Mouse (Mus musculus) liver, adult (tissue): ENCODE results near the gene Grm2.

ENCODE experiments used
- GATA4 ChIP-seq: IDR thresholded peaks from 2 replicates; pipeline ENCODE4 v1.6.1; 2014; ENCODE audit warnings: mild to moderate bottlenecking, low read length; ENCODE audit not compliant: insufficient replicate concordance

Grm2 gene

GRCm38 (mm10) chr9:106616306-106616705, 39.6 kb downstream of the Grm2 start:
- TF ChIP-seq GATA4, result no peak

GRCm38 (mm10) chr9:106614616-106615015, 41.3 kb downstream of the Grm2 start:
- no peak for TF ChIP-seq GATA4

DNA sequence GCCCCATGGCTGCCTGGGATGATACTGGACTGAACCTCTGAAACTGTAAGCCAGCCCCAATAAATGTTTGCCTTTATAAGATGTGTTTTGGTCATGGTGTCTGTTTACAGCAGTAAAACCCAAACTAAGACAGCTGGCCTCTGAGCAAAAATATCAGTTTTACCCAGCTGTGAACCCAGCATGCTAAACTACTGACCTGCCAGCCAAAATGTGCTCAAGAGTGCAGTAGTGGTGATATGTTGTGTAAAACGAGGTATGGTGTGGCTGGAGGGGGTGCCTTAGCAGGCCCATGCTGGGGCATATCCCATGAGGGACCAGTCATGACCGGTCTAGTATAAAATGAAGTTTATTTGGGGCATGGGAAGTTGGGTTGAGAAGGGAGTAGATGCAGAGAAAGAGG, 41.9 kb downstream of the Grm2 start:
- TF ChIP-seq GATA4, result no peak

GRCm38 (mm10) chr9:106610727-106611126, 45.2 kb downstream of the Grm2 start:
- no peak for TF ChIP-seq GATA4

DNA sequence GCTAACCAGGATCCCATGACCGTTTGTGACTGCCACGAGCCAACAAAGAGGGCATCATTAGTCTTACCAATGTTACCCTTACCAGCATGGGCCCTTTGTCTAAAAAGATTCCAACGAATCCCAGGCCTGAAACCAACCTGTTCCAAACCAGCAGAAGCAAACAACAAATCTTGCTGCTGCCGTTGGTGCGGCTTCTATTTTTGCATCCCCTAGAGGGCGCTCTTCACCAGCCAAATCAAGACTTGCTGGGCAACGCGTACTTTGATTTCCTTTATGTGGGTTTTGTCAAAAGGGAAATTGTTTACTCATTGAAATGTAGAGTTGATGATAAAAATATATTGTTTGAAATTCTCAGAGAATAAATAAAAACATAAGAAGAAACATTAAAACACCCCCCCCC, 55.3 kb downstream of the Grm2 start:
- no peak for TF ChIP-seq GATA4

DNA sequence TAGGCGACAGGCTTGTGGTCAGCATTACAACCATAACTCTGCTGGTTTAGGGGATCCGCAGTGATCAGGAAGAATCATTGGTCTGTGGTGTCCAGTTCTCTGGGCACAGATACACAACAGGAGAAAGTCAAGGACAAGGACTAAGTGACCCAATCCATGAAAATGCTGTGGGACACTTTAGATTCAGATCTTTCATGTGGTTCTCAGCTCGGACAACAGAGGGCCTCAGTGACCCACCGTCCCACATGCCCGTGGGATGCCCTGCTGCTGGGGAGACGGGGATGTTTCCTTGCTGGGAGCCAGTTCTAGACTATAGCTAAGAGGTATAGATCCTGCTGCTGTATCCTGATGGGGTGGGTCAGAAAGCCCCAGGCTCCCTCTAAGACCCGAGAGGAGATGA, 57.4 kb downstream of the Grm2 start:
- no peak for TF ChIP-seq GATA4

GRCm38 (mm10) chr9:106595836-106596235, 60.0 kb downstream of the Grm2 start:
- no peak for TF ChIP-seq GATA4
